Mouse (Mus musculus) forebrain, embryonic 16.5 days (tissue): ENCODE data around the gene Zbtb1. TPM values are rescaled to one million over a fixed set of nuclear protein-coding genes. Genes with fewer than 3 reads are reported as not detected.

Experiments
- ATAC-seq: fragments of 200-750 bp; cut with Nextera tagmentation; 2 replicates; pipeline ENCODE4 v1.8.0; 2017; ENCODE audit warnings: mild to moderate bottlenecking, moderate library complexity
- H3K27ac ChIP-seq: fragments of 300-500 bp; sonication (generic); 2 replicates; pipeline ENCODE4 v1.5.1; 2014; ENCODE audit warnings: low read length, control low read depth
- H3K27me3 ChIP-seq: fragments of 300-500 bp; sonication (generic); replicated peaks from 2 replicates; pipeline ENCODE4 v1.6.1; 2014; ENCODE audit warnings: low read length; ENCODE audit not compliant: control insufficient read depth, insufficient read depth
- H3K36me3 ChIP-seq: fragments of 300-500 bp; sonication (generic); 2 replicates; pipeline ENCODE4 v1.6.1; 2014; ENCODE audit not compliant: control insufficient read depth, insufficient read depth
- H3K4me1 ChIP-seq: fragments of 300-500 bp; sonication (generic); replicated peaks from 2 replicates; pipeline ENCODE4 v1.6.1; 2014; ENCODE audit warnings: low read length; ENCODE audit not compliant: control insufficient read depth, insufficient read depth
- H3K4me2 ChIP-seq: fragments of 300-500 bp; sonication (generic); 2 replicates; pipeline ENCODE4 v1.6.1; 2014; ENCODE audit warnings: mild to moderate bottlenecking, low read length, control low read depth
- H3K4me3 ChIP-seq: fragments of 300-500 bp; sonication (generic); replicated peaks from 2 replicates; pipeline ENCODE4 v1.5.1; 2014; ENCODE audit warnings: mild to moderate bottlenecking, low read length, control low read depth
- H3K9ac ChIP-seq: fragments of 300-500 bp; sonication (generic); replicated peaks from 2 replicates; pipeline ENCODE4 v1.6.1; 2014; ENCODE audit warnings: low read depth, low read length, control low read depth
- H3K9me3 ChIP-seq: fragments of 300-500 bp; sonication (generic); 2 replicates; pipeline ENCODE4 v1.6.1; 2016; ENCODE audit warnings: low read length; ENCODE audit not compliant: control insufficient read depth
- WGBS: fragments of 180-500 bp; shearing (Covaris S2); extraction: QIAGEN DNeasy Blood & Tissue Kit; methylation state at CpG from one replicate; pipeline ENCODE4 v1.1.7; 2014; 5-methylcytosine and 5-hydroxymethylcytosine counted together
- polyA plus RNA-seq: library from polyadenylated mRNA; unstranded; fragments of >200 nt; fragmentation: Nextera tagmentation; extraction: Ambion mirVana; gene quantifications from 2 replicates; pipeline ENCODE4 v1.2.1, GENCODE M21; 2015

Gene Zbtb1
- polyA plus RNA-seq, 1 experiment from 2014 or later, result 4.6 TPM

GRCm38 (mm10) chr12:76376649-76377048, 6.6 kb downstream of the Zbtb1 start:
- 0 out of 2 replicates have a peak, but pooled peaks have one; percentile 40 for ATAC-seq
- Histone ChIP-seq H3K36me3 (no peaks in the 10 kb centered on the region), H3K4me1 (peaks cover 13% of the 10 kb centered on the region), H3K9ac (no peak overlapping the region), H3K9me3 (no peaks in the 10 kb centered on the region), H3K27me3 (no peaks in the 10 kb centered on the region), H3K4me3 (no peak overlapping the region), H3K4me2 (no peak overlapping the region), H3K27ac (no peak overlapping the region)
- 37% methylated on average over 7 of the region's 7 CpGs for WGBS

DNA sequence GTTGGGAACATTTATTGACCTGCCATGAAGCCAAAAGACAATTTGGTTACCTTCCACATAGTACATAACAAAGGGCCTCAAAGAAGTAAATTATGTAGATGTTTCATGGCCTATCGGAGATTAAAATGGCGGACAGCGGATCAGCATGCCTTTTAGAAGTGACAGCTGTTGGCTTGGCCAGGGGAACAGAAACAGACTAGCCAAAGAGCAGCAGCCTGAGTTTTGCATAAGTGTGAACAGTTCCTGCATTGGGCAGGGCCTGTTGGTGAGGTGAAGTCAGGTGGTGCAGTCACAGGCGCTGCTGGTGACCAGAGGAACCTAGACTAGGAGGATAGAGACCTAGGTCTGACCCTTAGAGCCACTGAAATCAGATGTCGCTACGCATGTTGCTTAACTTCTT, 7.0 kb downstream of the Zbtb1 start:
- H3K9ac ChIP-seq, result no peak overlapping the region
- 91% methylated on average over 6 of the region's 6 CpGs for WGBS
- ATAC-seq, result no peak

GRCm38 (mm10) chr12:76377726-76378125, 7.7 kb downstream of the Zbtb1 start:
- WGBS, result 93% methylated on average over 3 of the region's 3 CpGs
- no peaks in the 10 kb centered on the region for H3K9me3 ChIP-seq
- no peak overlapping the region for H3K9ac ChIP-seq
- H3K27ac ChIP-seq, result no peak overlapping the region
- no peak overlapping the region for H3K4me3 ChIP-seq
- no peaks in the 10 kb centered on the region for H3K36me3 ChIP-seq
- peaks cover 2% of the 10 kb centered on the region for H3K4me1 ChIP-seq
- ATAC-seq, result no peak
- no peak overlapping the region for H3K4me2 ChIP-seq
- H3K27me3 ChIP-seq, result no peaks in the 10 kb centered on the region

More for the DNA sequence above, 7.0 kb downstream of the Zbtb1 start:
- Histone ChIP-seq H3K27ac (no peak overlapping the region), H3K4me2 (no peak overlapping the region), H3K4me1 (peaks cover 9% of the 10 kb centered on the region), H3K27me3 (no peaks in the 10 kb centered on the region), H3K4me3 (no peak overlapping the region), H3K36me3 (no peaks in the 10 kb centered on the region), H3K9me3 (no peaks in the 10 kb centered on the region)

DNA sequence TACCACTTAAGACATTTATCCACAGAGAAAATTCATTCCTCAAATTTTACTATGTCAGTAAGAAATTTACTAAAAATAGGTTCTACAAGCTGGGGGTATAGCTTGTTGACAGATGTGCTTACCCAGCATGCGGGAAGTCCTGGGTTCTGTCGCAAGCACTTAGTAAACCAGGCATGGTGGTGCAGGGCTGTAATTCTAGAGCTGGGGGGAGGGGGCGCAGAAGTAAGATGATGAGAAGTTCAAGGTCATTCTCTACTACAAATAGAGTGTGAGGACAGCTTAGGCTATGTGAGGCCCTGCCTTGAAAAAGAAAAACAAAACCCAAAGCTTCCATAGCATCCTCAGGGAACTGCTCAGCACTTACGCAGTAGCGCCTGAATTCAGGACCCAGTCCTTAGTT, 8.5 kb downstream of the Zbtb1 start:
- no peak overlapping the region for H3K4me2 ChIP-seq

DNA sequence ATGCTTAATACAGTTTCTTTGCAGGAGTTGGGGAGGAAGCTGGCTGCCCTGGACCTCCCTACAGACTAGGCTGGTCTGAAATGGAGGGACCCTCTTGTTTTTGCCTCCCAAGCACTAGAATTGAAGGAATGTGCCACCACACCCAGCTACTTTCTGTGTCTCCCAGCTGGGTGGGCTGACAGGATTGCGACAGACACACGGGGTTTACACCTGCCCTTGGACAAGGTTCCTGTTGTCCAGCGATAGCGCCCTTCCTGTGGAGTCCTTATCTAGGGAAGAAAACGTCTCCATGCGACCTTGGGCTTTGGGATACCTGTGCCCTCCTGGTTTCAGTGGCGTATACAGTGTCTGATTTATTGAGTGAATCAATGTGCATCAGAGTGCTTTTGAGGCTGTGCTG, 10.1 kb downstream of the Zbtb1 start:
- 92% methylated on average over 7 of the region's 7 CpGs for WGBS
- no peaks in the 10 kb centered on the region for H3K9me3 ChIP-seq
- no peaks in the 10 kb centered on the region; the same call in 1 of the 2 replicates for H3K4me1 ChIP-seq
- no peak overlapping the region for H3K27ac ChIP-seq
- ATAC-seq, result no peak
- no peak overlapping the region for H3K4me2 ChIP-seq
- no peaks in the 10 kb centered on the region for H3K36me3 ChIP-seq
- H3K4me3 ChIP-seq, result no peak overlapping the region
- no peaks in the 10 kb centered on the region for H3K27me3 ChIP-seq
- no peak overlapping the region for H3K9ac ChIP-seq

More for the DNA sequence above, 8.5 kb downstream of the Zbtb1 start:
- H3K4me1 ChIP-seq, result peaks cover 2% of the 10 kb centered on the region; the same call in 1 of the 2 replicates
- H3K9me3 ChIP-seq, result no peaks in the 10 kb centered on the region
- H3K27me3 ChIP-seq, result no peaks in the 10 kb centered on the region
- no peak overlapping the region for H3K27ac ChIP-seq
- whole genome bisulfite sequencing, result 92% methylated on average over 5 of the region's 5 CpGs
- no peak for ATAC-seq
- no peak overlapping the region for H3K4me3 ChIP-seq
- no peak overlapping the region for H3K9ac ChIP-seq
- no peaks in the 10 kb centered on the region for H3K36me3 ChIP-seq

GRCm38 (mm10) chr12:76385342-76385741, 15.3 kb downstream of the Zbtb1 start:
- H3K9ac ChIP-seq, result no peak overlapping the region
- WGBS, result 95% methylated on average over 8 of the region's 8 CpGs
- H3K9me3 ChIP-seq, result no peaks in the 10 kb centered on the region
- no peaks in the 10 kb centered on the region for H3K27me3 ChIP-seq
- no peaks in the 10 kb centered on the region; the same call in 1 of the 2 replicates for H3K4me1 ChIP-seq
- no peak for ATAC-seq
- H3K4me2 ChIP-seq, result no peak overlapping the region
- no peak overlapping the region for H3K27ac ChIP-seq
- H3K36me3 ChIP-seq, result peaks cover 5% of the 10 kb centered on the region; the same call in 1 of the 2 replicates
- H3K4me3 ChIP-seq, result no peak overlapping the region

DNA sequence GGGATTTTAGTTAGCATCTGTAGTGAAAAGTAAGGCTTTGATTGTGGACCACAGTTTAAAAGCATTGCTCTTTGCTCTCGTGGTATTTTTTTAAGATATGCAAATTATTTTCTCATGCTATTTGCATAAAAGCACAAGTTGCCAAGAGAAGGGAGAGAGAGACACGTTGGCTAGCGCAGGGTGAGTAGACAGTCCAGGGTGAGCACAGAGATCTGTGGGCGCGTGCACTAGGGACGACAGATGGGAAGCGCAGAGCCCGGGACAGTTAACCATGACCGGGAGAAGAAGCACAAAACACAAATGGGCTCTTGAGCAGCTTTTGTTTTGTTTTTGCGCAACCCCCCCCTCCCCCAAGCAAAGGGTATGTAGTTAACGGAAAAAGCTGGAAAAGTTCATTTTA, 18.7 kb downstream of the Zbtb1 start:
- WGBS, result 47% methylated on average over 11 of the region's 11 CpGs
- no peak overlapping the region for H3K4me3 ChIP-seq
- peaks cover 5% of the 10 kb centered on the region; the same call in 1 of the 2 replicates for H3K36me3 ChIP-seq
- 0 out of 2 replicates have a peak overlapping the region, but pooled peaks have one; percentile 10 for H3K4me2 ChIP-seq
- ATAC-seq, result no peak; the same call in 1 of the 2 replicates
- H3K9ac ChIP-seq, result no peak overlapping the region
- H3K27ac ChIP-seq, result no peak overlapping the region
- H3K4me1 ChIP-seq, result no peaks in the 10 kb centered on the region; the same call in 1 of the 2 replicates
- H3K27me3 ChIP-seq, result no peaks in the 10 kb centered on the region
- H3K9me3 ChIP-seq, result no peaks in the 10 kb centered on the region

GRCm38 (mm10) chr12:76391595-76392271, 21.7 kb downstream of the Zbtb1 start:
- Histone ChIP-seq H3K9ac (no peak overlapping the region), H3K36me3 (peaks cover 3% of the 10 kb centered on the region; the same call in 1 of the 2 replicates), H3K27ac (no peak overlapping the region), H3K4me3 (no peak overlapping the region), H3K9me3 (no peaks in the 10 kb centered on the region), H3K4me2 (no peak overlapping the region), H3K27me3 (no peaks in the 10 kb centered on the region), H3K4me1 (no peaks in the 10 kb centered on the region; the same call in 1 of the 2 replicates)
- 81% methylated on average over 3 of the region's 3 CpGs for WGBS
- ATAC-seq, result no peak

DNA sequence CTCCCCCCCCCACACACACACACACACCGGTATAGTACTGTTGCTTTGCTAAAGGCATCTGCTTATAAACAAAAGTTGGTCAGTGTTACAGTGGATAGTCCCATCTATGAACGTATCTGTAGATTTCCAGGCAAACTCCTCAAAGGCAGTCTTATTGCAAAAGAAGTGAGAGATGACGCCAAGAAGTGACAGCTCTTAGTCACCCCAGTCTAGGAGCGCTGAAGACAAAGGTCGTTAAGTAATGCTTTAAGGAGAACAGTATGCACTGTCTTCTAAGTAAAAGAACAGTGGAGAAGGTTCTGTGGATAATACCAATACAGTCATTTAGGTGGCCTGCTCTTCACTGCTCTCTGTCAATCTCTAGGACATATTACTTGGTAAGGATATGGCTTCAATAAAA, 22.9 kb downstream of the Zbtb1 start:
- Histone ChIP-seq H3K4me3 (no peak overlapping the region), H3K4me1 (no peaks in the 10 kb centered on the region; the same call in 1 of the 2 replicates), H3K27me3 (no peaks in the 10 kb centered on the region), H3K9ac (no peak overlapping the region), H3K9me3 (no peaks in the 10 kb centered on the region), H3K27ac (no peak overlapping the region), H3K4me2 (no peak overlapping the region), H3K36me3 (no peaks in the 10 kb centered on the region)
- no peak for ATAC-seq
- WGBS, result 88% methylated on average over 5 of the region's 5 CpGs
